Mouse (Mus musculus) liver, adult 10 weeks (tissue): Measurements from ENCODE around the gene Abca7. TPM values are rescaled to one million over a fixed set of nuclear protein-coding genes. Genes with fewer than 3 reads are reported as not detected.

Experiments used
- polyA plus RNA-seq: library from polyadenylated mRNA; stranded (reverse); fragments of 350-450 nt; fragmentation: Illumina TruSeq; extraction: RNeasy Lipid Tissue Mini Kit (QIAGEN cat#74804); gene quantifications from one replicate; pipeline ENCODE4 v1.2.3, GENCODE M21; 2014; ENCODE audit warnings: low read depth, low replicate concordance

Abca7 gene
- polyA plus RNA-seq: 0.08 TPM

DNA sequence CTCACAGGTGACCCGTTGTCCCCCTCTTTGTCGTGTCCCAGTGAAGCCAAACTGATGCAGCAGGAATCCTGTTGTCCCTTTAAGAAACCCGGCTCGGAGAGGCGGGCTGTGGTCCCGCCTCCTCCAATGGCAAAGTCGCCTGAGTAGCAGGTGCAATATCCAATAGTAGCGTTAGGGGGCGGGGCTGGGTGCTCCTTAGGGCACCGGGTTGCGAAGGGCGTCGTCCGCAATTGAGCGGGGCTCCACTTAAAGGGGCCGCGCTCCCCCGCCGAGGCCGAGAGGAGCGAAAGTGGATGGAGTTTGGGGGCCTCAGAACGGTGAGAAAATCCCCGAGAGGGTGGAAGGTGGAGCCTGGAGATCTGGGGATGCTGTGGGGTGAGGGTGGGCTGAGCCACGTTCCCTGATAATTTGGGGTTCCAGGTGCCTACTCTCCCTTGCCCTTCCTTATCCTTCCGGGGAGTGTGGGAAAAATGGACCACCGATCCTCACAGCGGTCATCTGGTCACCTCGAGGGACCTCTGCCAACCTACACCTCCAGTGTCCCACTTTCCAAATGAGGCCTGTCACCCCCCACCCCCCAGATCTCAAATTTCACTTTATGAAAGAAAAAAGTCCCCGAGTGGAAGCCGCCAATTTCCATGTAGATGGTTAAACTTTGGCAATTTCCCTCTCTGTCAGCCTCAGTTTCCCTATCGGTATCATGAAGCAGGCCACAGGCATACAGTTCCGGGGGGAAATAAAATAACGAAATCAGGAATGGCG is at the start of gene Abca7:
Gene Abca7 (plus strand): TSS at position 223 of the 762 bp plus-strand sequence.

DNA sequence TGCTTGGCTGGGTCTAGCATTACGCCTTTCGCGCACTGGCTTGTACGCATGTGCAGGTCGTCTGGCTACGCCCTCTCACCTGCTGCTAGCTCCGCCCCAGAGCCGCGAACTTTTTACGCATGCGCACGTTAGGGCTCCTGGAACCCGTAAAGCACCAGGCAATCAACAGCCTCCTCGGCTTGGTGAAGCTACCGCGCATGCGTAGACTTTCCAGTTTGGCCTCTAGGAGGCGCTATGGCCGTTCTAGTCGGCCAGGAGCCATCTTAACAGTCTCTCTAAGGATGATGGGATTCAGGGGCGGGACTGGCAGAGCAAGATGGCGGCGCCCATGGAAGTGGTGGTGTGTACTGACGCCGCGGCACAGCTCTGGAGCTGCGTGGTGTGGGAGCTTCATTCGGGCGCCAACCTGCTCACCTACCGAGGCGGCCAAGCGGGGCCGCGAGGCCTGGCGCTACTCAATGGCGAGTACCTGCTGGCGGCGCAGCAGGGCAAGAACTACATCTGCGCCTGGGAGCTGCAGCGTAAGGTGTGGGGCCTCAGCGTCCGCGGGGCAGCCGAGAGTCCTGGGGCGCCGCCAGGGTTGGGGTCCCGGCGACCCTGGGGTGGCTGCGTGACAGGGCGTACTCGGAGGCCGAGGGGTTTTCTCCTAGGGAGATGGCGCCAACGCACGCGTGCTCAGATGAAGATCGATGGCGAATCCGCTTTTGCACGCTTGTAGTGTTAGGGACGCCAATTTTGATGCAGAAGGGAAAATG is 36.3 kb upstream of the Abca7 start, which contains the start of gene Wdr18:
Gene Wdr18 (plus strand): TSS at position 306 of the 755 bp plus-strand sequence.

DNA sequence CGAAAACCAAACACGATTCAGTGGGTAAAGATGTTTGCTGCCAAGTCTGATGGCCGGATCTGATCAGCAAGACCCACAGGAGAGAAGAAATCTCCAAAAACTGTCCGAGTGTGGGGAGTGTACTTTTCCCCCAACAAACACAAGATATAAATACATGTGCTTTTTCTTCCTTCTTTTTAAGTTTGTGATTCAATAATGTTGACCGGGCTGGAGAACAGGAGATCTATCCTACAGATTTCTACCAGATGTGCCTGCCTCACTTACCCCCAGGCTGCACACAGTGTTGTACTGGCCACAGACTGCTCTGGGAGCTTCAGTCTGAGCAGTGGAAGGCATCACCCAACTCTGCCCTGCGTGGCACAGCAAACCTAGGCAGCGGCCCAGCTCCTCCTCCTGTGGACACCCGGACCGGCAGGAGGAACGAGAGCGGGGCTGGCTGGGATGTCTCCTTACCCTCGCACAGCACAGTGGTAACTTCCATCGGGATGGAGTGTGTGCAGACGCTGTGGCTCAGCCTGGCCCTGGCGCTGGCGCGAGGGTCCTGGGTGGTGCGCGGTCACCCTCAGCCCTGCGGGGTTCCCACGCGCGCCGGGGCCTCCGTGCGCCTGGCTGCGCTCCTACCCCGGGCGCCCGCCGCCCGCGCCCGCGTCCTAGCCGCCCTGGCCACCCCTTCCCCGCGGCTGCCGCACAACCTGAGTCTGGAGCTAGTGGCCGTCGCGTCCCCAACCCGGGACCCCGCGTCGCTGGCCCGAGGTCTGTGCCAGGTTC is 25.7 kb upstream of the Abca7 start, which contains the start of gene Grin3b:
Gene Grin3b (plus strand): TSS at position 301 of the 768 bp plus-strand sequence.

DNA sequence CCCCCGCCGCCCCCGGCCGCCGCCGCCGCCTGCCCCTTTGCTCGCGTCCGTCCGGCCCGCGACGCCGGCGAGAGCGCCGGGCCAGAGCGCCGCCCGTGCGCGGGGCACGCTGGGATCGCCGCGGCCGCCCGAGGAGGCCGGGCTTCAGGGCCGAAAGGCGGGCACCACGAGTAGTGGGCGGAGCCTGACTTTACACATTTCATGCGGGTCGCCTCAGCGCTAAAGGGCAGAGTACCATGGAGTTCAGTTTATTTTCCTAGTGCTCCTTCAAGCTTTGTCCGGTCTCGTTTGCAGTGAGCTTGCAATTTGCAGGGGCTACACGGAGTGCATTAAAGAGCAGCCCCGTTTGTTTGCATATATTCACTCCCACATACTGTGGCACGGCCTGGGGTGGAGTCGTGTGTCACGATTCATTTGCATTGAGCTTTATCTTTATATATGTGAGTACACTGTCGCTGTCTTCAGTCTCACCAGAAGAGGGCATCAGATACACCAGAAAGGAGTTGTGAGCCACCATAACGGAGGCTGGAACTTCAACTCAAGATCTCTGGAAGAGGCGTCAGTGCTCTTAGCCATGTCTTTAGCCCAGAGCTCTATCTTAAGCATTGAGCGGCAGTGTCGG is 12.0 kb upstream of the Abca7 start, which contains the start of gene Tmem259:
Gene Tmem259 (minus strand): TSS at position 136 of the 622 bp plus-strand sequence.

DNA sequence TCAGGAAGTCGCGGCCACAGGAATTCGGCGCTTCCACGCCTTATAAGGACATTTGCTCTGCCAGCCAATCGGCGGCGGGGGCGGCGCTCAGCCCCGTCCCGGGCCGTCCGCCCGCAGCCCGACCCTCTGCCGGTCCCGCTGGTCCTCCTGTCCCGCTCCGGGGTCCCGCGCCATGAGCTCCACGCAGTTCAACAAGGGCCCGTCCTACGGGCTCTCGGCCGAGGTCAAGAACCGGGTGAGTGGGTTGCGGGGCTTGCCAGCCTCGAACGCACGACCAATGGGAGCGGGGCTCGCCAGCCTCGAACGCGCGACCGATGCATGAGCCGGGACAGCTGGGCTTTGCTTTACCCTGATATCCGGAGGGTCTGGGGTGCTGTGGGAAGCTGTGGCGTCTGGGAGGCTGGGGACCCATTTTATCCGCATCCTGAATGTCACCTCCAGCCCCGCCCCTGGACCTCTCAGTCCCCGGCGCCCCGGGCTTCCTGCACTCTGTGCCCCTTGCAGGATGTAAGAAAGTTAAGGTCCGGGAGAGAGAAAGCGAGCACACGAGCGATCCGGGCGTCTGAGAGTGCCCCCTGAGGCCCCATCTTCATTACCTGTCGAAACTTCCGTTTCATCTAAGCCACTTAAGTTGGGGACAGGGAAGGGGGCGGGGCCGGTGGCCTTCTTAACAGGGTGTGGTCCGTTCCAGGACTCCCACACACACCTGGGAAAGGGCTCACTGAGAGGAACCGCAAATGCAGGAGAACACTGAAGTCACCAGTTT is 7.6 kb upstream of the Abca7 start, which contains the start of gene Cnn2:
Gene Cnn2 (plus strand): TSS at position 79 of the 766 bp plus-strand sequence.

DNA sequence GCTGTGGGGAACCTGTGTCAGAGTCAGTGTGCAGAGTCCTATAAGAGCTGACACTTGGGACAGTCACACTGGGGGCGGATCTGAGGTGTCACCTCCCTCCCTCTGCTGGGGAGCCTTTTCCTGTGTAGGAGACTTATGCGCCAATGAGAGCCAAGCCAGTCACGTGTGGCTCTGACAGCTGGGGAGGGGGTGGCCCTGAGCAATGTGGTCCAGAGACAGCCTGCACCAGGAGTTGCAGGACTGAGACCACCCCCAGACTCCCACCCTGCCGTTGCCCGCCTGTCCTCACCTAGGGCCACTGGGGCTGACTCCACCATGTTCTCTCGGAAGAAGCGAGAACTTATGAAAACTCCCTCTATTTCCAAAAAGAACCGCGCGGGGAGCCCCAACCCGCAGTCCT is 20.2 kb downstream of the Abca7 start, which contains the start of gene Arhgap45:
Gene Arhgap45 (plus strand): TSS at position 143 of the 400 bp plus-strand sequence.

DNA sequence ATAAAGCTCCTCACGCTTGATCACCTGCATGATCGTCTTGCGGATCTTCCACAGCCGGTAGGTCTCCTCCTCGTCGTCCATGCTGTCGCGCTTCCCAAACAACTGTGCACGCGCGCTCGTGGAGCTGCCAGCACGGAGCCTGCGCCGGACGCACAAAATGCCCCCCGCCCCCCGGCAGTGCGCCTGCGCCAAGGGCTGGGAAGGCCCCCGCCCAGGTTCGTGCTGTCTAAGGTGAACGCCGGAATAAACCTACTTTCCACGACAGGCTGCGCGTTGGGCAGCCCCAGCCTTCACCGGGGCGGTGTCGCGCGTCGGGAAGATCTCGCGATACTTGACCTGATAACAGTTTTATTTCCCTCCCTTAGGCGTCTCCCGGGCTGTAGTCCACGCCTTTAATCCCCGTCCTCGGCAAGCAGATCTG is 43.3 kb downstream of the Abca7 start, which contains the start of gene Polr2e:
Gene Polr2e (minus strand): TSS at position 237 of the 421 bp plus-strand sequence.

DNA sequence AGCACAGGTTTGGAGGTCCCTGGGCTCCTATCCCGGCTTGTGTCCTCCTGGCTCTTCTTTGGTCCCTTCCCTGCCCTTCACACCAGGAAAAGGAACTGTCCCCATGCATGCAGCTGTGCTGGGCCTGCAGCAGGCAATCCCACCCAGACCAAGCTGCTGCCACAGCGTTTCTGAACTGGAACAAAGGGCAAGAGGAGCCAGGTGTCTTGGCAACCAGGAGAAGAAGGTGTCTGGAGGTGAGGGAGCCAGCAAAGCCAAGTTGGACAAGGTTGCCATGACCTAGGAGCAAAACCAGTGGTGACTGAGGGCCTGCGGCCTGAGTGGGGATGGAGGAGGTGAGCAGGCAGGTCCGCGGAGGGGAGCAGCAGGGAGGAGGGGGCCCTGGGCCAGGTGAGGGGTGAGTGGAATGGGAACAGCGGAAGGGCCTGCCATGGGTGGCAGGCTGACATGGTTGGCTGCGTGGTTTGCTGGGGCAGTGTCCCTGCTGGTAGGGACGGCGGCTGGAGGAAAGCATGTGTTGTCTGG is 50.8 kb downstream of the Abca7 start, which contains the start of gene Gpx4:
Gene Gpx4 (plus strand): TSS at position 126 of the 525 bp plus-strand sequence.

Other genes starting within 250 kb of the Abca7 start
- 4.2 TPM for gene Polrmt, start 249.9 kb upstream of the Abca7 start, polyA plus RNA-seq
- gene Fgf22, start 241.4 kb upstream of the Abca7 start, polyA plus RNA-seq: not detected
- gene Rnf126, start 229.5 kb upstream of the Abca7 start, polyA plus RNA-seq: 0.93 TPM
- not detected for gene Fstl3, start 219.2 kb upstream of the Abca7 start, polyA plus RNA-seq
- not detected for gene Prss57, start 205.5 kb upstream of the Abca7 start, polyA plus RNA-seq
- not detected for gene Palm, start 202.9 kb upstream of the Abca7 start, polyA plus RNA-seq
- not detected for gene Misp, start 175.5 kb upstream of the Abca7 start, polyA plus RNA-seq
- 29.0 TPM for gene Ptbp1, start 142.1 kb upstream of the Abca7 start, polyA plus RNA-seq
- gene Prtn3, start 122.0 kb upstream of the Abca7 start, polyA plus RNA-seq: not detected
- not detected for gene Plppr3, start 121.9 kb upstream of the Abca7 start, polyA plus RNA-seq
- not detected for gene Elane, start 110.2 kb upstream of the Abca7 start, polyA plus RNA-seq
- not detected for gene Cfd, start 105.6 kb upstream of the Abca7 start, polyA plus RNA-seq
- not detected for gene Med16, start 87.6 kb upstream of the Abca7 start, polyA plus RNA-seq
- not detected for gene Gm26602, start 85.6 kb upstream of the Abca7 start, polyA plus RNA-seq
- gene Kiss1r, start 79.5 kb upstream of the Abca7 start, polyA plus RNA-seq: not detected
- gene R3hdm4, start 75.3 kb upstream of the Abca7 start, polyA plus RNA-seq: 5.4 TPM
- gene Arid3a, start 69.5 kb upstream of the Abca7 start, polyA plus RNA-seq: 0.19 TPM
- 1.8 TPM for gene Wdr18, start 36.3 kb upstream of the Abca7 start, polyA plus RNA-seq
- not detected for gene Grin3b, start 25.8 kb upstream of the Abca7 start, polyA plus RNA-seq
- gene Tmem259, start 12.2 kb upstream of the Abca7 start, polyA plus RNA-seq: 1.4 TPM
- gene Cnn2, start 7.9 kb upstream of the Abca7 start, polyA plus RNA-seq: 0.66 TPM
- 0.13 TPM for gene Arhgap45, start 20.2 kb downstream of the Abca7 start, polyA plus RNA-seq
- gene Polr2e, start 43.3 kb downstream of the Abca7 start, polyA plus RNA-seq: 0.85 TPM
- gene Gpx4, start 50.7 kb downstream of the Abca7 start, polyA plus RNA-seq: 73.4 TPM
- 0.64 TPM for gene Sbno2, start 109.1 kb downstream of the Abca7 start, polyA plus RNA-seq
- 9.5 TPM for gene Stk11, start 119.3 kb downstream of the Abca7 start, polyA plus RNA-seq
- 4.3 TPM for gene Atp5d, start 142.1 kb downstream of the Abca7 start, polyA plus RNA-seq
- not detected for gene Cbarp, start 144.3 kb downstream of the Abca7 start, polyA plus RNA-seq
- 5.2 TPM for gene Midn, start 151.8 kb downstream of the Abca7 start, polyA plus RNA-seq
- 8.9 TPM for gene Cirbp, start 169.5 kb downstream of the Abca7 start, polyA plus RNA-seq
- gene 1600002K03Rik, start 176.4 kb downstream of the Abca7 start, polyA plus RNA-seq: 1.1 TPM
- not detected for gene Efna2, start 183.0 kb downstream of the Abca7 start, polyA plus RNA-seq
- 1.5 TPM for gene Mum1, start 229.9 kb downstream of the Abca7 start, polyA plus RNA-seq